Mouse (Mus musculus): ENCODE results near the gene Itpr1. TPM values are rescaled to one million over a fixed set of nuclear protein-coding genes. Genes with fewer than 3 reads are reported as not detected.

Itpr1 gene
- polyA plus RNA-seq, 1 experiment from 2014 or later, result 15.6 TPM

DNA sequence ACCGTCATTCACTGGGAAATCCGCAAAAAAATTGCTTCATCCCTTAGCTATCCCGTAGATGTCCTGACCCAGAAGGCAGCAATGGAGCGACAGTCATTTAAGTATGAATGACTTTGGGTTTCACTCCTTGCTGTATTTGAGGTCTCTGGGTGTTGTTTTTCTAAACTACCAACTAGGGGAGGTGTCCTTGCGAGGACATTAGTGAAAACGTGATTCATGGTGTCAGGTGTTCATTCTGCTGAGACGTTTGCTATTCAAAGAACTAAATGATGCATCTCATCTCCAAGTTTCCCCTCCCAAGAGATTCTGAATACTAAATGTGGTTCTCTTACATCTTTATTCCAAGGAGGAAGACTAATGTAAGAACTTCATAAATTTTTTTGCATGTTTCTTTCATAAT is 332.0 kb downstream of the Itpr1 start:
- ATAC-seq (replicated peaks; ENCODE audit: low FRiP score, low TSS enrichment, low read depth) (no peak), DNase-seq (ENCODE audit: low spot score) (no peak)
- 80% methylated on average over 7 of the region's 7 CpGs for WGBS
- Histone ChIP-seq H3K27ac (ENCODE audit: low read depth) (no peak overlapping the region), H3K27me3 (replicated peaks; ENCODE audit: control insufficient read depth, insufficient read depth, low read length) (no peaks in the 10 kb centered on the region), H3K9ac (ENCODE audit: low read length) (no peak overlapping the region), H3K9me3 (ENCODE audit: control insufficient read depth, low read length) (no peaks in the 10 kb centered on the region), H3K4me3 (ENCODE audit: low read depth, low read length) (no peak overlapping the region), H3K4me1 (replicated peaks; ENCODE audit: control insufficient read depth, insufficient read depth, low read length) (no peaks in the 10 kb centered on the region), H3K36me3 (ENCODE audit: control insufficient read depth, insufficient read depth, low read length) (peaks cover 7% of the 10 kb centered on the region; the same call in 1 of the 2 replicates), H3K4me2 (ENCODE audit: low read length) (no peak overlapping the region)

DNA sequence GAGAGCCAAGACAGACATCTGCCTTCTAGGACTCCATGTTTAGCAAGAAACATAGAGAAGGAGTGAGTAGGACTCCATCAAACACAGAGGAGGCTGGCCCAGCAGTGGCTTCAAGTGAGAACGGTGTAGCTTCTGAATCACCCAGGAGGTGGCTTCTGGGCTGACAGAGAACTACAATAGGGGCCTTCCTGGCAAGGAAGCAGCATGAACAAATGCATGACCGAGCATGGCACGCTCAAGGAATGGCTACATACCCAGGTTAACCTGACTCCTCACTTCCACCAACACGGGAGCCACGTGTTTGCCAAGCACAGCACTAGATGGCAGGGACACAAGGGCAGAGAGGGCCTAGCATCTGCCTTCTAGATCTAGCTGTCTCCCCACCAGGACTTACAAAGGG is 332.6 kb downstream of the Itpr1 start:
- no peak for ATAC-seq (replicated peaks; ENCODE audit: low FRiP score, low TSS enrichment, low read depth)
- 89% methylated on average over 5 of the region's 5 CpGs for WGBS
- H3K36me3 ChIP-seq (ENCODE audit: control insufficient read depth, insufficient read depth, low read length), result peaks cover 7% of the 10 kb centered on the region; the same call in 1 of the 2 replicates

DNA sequence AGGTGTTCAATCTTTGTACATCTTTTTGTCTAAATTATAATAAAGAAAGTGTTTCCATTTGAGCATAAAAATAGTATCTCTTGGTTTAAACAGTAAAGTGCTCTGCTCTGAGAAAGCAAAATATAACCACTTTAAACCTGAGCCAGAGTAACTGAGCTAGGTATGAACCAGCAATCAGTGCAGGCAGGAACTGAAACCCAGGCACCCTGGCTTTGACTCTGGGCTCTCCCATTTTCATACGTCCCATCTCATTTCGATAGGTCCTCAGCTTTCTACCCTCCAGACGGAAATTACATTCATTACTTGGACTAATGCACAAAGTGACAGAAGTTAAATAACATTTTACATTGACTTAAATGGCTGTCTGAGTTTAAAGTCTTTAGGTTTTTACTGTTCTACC is 335.5 kb downstream of the Itpr1 start:
- H3K4me3 ChIP-seq (ENCODE audit: low read depth, low read length), result no peak overlapping the region
- 82% methylated on average over 3 of the region's 3 CpGs for WGBS
- H3K9me3 ChIP-seq (ENCODE audit: control insufficient read depth, low read length), result no peaks in the 10 kb centered on the region
- H3K9ac ChIP-seq (ENCODE audit: low read length), result no peak overlapping the region
- no peak overlapping the region for H3K4me2 ChIP-seq (ENCODE audit: low read length)
- no peak overlapping the region for H3K27ac ChIP-seq (ENCODE audit: low read depth)
- DNase-seq (ENCODE audit: low spot score) (no peak), ATAC-seq (replicated peaks; ENCODE audit: low FRiP score, low TSS enrichment, low read depth) (no peak)
- no peaks in the 10 kb centered on the region for H3K36me3 ChIP-seq (ENCODE audit: control insufficient read depth, insufficient read depth, low read length)
- no peaks in the 10 kb centered on the region for H3K4me1 ChIP-seq (replicated peaks; ENCODE audit: control insufficient read depth, insufficient read depth, low read length)
- H3K27me3 ChIP-seq (replicated peaks; ENCODE audit: control insufficient read depth, insufficient read depth, low read length), result no peaks in the 10 kb centered on the region

More for the DNA sequence above, 332.6 kb downstream of the Itpr1 start:
- no peaks in the 10 kb centered on the region for H3K9me3 ChIP-seq (ENCODE audit: control insufficient read depth, low read length)
- no peak overlapping the region for H3K9ac ChIP-seq (ENCODE audit: low read length)
- no peak overlapping the region for H3K27ac ChIP-seq (ENCODE audit: low read depth)
- H3K4me1 ChIP-seq (replicated peaks; ENCODE audit: control insufficient read depth, insufficient read depth, low read length), result no peaks in the 10 kb centered on the region
- H3K4me3 ChIP-seq (ENCODE audit: low read depth, low read length), result no peak overlapping the region
- no peak for DNase-seq (ENCODE audit: low spot score)
- H3K27me3 ChIP-seq (replicated peaks; ENCODE audit: control insufficient read depth, insufficient read depth, low read length), result no peaks in the 10 kb centered on the region
- H3K4me2 ChIP-seq (ENCODE audit: low read length), result no peak overlapping the region

DNA sequence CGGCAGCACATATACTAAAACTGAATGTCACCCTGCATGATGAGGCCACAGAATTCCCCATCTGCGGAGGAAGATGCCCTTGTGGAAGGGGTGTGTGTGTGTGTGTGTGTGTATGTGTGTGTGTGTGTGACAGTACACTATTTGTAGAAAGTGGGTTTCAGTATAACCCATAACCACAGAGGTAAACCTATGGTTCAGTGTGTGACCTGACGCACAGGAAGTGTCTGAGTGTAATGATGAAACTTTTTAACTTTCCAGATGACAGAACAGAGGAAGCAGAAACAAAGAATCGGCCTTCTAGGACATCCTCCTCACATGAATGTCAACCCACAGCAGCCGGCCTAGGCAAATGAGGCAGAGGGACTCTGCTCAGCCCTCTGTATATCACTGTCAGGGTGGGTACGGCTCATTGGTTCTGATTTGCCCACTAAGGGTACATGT is 336.6 kb downstream of the Itpr1 start:
- WGBS, result 79% methylated on average over 6 of the region's 6 CpGs
- Histone ChIP-seq H3K36me3 (ENCODE audit: control insufficient read depth, insufficient read depth, low read length) (no peaks in the 10 kb centered on the region), H3K4me1 (replicated peaks; ENCODE audit: control insufficient read depth, insufficient read depth, low read length) (no peaks in the 10 kb centered on the region), H3K27ac (ENCODE audit: low read depth) (no peak overlapping the region), H3K4me3 (ENCODE audit: low read depth, low read length) (no peak overlapping the region), H3K27me3 (replicated peaks; ENCODE audit: control insufficient read depth, insufficient read depth, low read length) (no peaks in the 10 kb centered on the region), H3K4me2 (ENCODE audit: low read length) (no peak overlapping the region), H3K9me3 (ENCODE audit: control insufficient read depth, low read length) (no peaks in the 10 kb centered on the region), H3K9ac (ENCODE audit: low read length) (no peak overlapping the region)
- DNase-seq (ENCODE audit: low spot score) (no peak), ATAC-seq (replicated peaks; ENCODE audit: low FRiP score, low TSS enrichment, low read depth) (no peak)

DNA sequence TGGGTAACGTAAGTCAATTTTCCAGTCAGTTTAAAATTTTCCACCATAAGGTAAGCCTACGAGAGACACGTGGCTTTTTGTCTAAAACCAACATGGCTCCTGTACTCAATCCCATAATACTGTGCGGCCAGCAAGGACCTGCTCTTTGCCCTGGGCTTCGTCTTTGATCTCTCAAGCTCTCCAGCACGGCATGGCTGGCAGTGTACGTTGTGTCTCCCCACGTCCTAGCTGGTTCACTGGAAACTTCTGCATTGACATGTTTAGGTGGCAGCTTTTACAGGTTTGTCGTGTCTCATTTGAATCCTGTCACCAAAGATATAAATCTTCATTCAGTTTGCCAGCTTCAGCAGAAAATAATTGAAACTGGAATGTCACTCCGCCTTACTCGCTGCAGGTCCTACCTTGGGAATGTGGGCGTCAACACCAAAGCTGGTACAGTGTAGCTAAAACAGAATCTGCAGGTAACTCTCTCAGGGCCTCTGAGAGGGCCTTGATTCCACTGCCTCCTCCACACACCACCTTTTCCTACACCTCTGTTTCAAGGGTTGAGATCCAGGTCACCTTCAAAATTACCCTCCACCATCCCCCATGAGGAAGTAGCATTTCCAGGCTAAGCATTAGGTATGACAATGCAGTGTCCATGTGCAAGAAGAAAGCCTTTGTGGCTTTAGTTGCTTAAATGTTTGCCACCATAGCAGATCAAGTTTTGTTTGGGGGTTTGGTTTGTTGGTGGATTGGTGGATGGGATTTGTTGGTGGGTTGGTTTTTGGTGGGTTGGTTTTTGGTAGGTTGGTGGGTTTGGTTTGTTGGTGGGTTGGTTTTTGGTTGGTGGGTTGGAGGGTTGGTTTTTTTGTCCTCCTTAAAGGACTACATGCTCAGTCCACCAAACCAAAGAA is 339.1 kb downstream of the Itpr1 start:
- ATAC-seq (replicated peaks; ENCODE audit: low FRiP score, low TSS enrichment, low read depth) (no peak), DNase-seq (ENCODE audit: low spot score) (no peak)
- Histone ChIP-seq H3K4me3 (ENCODE audit: low read depth, low read length) (no peak overlapping the region), H3K4me2 (ENCODE audit: low read length) (no peak overlapping the region), H3K9me3 (ENCODE audit: control insufficient read depth, low read length) (no peaks in the 10 kb centered on the region), H3K9ac (ENCODE audit: low read length) (no peak overlapping the region), H3K36me3 (ENCODE audit: control insufficient read depth, insufficient read depth, low read length) (no peaks in the 10 kb centered on the region), H3K27ac (ENCODE audit: low read depth) (no peak overlapping the region), H3K27me3 (replicated peaks; ENCODE audit: control insufficient read depth, insufficient read depth, low read length) (no peaks in the 10 kb centered on the region), H3K4me1 (replicated peaks; ENCODE audit: control insufficient read depth, insufficient read depth, low read length) (no peaks in the 10 kb centered on the region)
- 94% methylated on average over 12 of the region's 12 CpGs for WGBS

GRCm38 (mm10) chr6:108553013-108553412 is 340.1 kb downstream of the Itpr1 start:
- Histone ChIP-seq H3K4me2 (ENCODE audit: low read length) (no peak overlapping the region), H3K9ac (ENCODE audit: low read length) (no peak overlapping the region), H3K27me3 (replicated peaks; ENCODE audit: control insufficient read depth, insufficient read depth, low read length) (no peaks in the 10 kb centered on the region), H3K27ac (ENCODE audit: low read depth) (no peak overlapping the region), H3K4me1 (replicated peaks; ENCODE audit: control insufficient read depth, insufficient read depth, low read length) (no peaks in the 10 kb centered on the region), H3K9me3 (ENCODE audit: control insufficient read depth, low read length) (no peaks in the 10 kb centered on the region), H3K36me3 (ENCODE audit: control insufficient read depth, insufficient read depth, low read length) (no peaks in the 10 kb centered on the region), H3K4me3 (ENCODE audit: low read depth, low read length) (no peak overlapping the region)
- ATAC-seq (replicated peaks; ENCODE audit: low FRiP score, low TSS enrichment, low read depth) (no peak), DNase-seq (ENCODE audit: low spot score) (no peak)
- WGBS, result 84% methylated on average over 3 of the region's 3 CpGs

GRCm38 (mm10) chr6:108553536-108553935 is 340.6 kb downstream of the Itpr1 start:
- no peak overlapping the region for H3K4me2 ChIP-seq (ENCODE audit: low read length)
- H3K27me3 ChIP-seq (replicated peaks; ENCODE audit: control insufficient read depth, insufficient read depth, low read length), result no peaks in the 10 kb centered on the region
- H3K4me3 ChIP-seq (ENCODE audit: low read depth, low read length), result no peak overlapping the region
- ATAC-seq (replicated peaks; ENCODE audit: low FRiP score, low TSS enrichment, low read depth) (no peak), DNase-seq (ENCODE audit: low spot score) (no peak)
- H3K36me3 ChIP-seq (ENCODE audit: control insufficient read depth, insufficient read depth, low read length), result no peaks in the 10 kb centered on the region
- 91% methylated on average over 4 of the region's 4 CpGs for WGBS
- H3K4me1 ChIP-seq (replicated peaks; ENCODE audit: control insufficient read depth, insufficient read depth, low read length), result no peaks in the 10 kb centered on the region
- H3K27ac ChIP-seq (ENCODE audit: low read depth), result no peak overlapping the region
- no peak overlapping the region for H3K9ac ChIP-seq (ENCODE audit: low read length)
- H3K9me3 ChIP-seq (ENCODE audit: control insufficient read depth, low read length), result no peaks in the 10 kb centered on the region

GRCm38 (mm10) chr6:108554389-108554788 is 341.5 kb downstream of the Itpr1 start:
- WGBS, result 91% methylated on average over 4 of the region's 4 CpGs
- no peak overlapping the region for H3K27ac ChIP-seq (ENCODE audit: low read depth)
- H3K36me3 ChIP-seq (ENCODE audit: control insufficient read depth, insufficient read depth, low read length), result no peaks in the 10 kb centered on the region
- ATAC-seq (replicated peaks; ENCODE audit: low FRiP score, low TSS enrichment, low read depth) (no peak), DNase-seq (ENCODE audit: low spot score) (no peak)
- no peaks in the 10 kb centered on the region for H3K4me1 ChIP-seq (replicated peaks; ENCODE audit: control insufficient read depth, insufficient read depth, low read length)
- H3K4me3 ChIP-seq (ENCODE audit: low read depth, low read length), result no peak overlapping the region
- H3K27me3 ChIP-seq (replicated peaks; ENCODE audit: control insufficient read depth, insufficient read depth, low read length), result no peaks in the 10 kb centered on the region
- no peak overlapping the region for H3K4me2 ChIP-seq (ENCODE audit: low read length)
- no peaks in the 10 kb centered on the region for H3K9me3 ChIP-seq (ENCODE audit: control insufficient read depth, low read length)
- H3K9ac ChIP-seq (ENCODE audit: low read length), result no peak overlapping the region

DNA sequence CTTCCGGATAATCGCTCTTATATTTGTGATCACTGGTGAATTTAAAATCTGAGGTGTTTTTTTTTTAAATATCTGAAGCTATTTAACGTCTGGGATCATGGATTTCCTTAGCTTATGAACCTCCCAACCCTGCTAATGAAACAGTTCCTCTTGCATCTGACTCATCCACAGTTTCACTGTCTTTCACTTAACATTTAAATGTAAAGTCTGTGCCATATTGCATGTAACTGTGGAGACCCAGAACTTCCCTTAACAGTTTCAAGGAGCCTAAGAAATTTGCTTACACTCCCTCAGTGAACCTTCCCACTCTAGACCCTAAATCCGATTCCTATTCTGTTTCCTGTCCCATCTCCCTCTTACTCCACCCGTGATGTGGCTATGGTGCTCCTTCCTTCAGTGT is 342.0 kb downstream of the Itpr1 start:
- no peak for ATAC-seq (replicated peaks; ENCODE audit: low FRiP score, low TSS enrichment, low read depth)
- WGBS, result 86% methylated on average over 5 of the region's 5 CpGs
- DNase-seq (ENCODE audit: low spot score), result no peak
- H3K9me3 ChIP-seq (ENCODE audit: control insufficient read depth, low read length), result no peaks in the 10 kb centered on the region
- H3K4me2 ChIP-seq (ENCODE audit: low read length), result no peak overlapping the region
- no peaks in the 10 kb centered on the region for H3K27me3 ChIP-seq (replicated peaks; ENCODE audit: control insufficient read depth, insufficient read depth, low read length)
- no peak overlapping the region for H3K9ac ChIP-seq (ENCODE audit: low read length)
- no peaks in the 10 kb centered on the region for H3K36me3 ChIP-seq (ENCODE audit: control insufficient read depth, insufficient read depth, low read length)
- no peaks in the 10 kb centered on the region for H3K4me1 ChIP-seq (replicated peaks; ENCODE audit: control insufficient read depth, insufficient read depth, low read length)
- H3K27ac ChIP-seq (ENCODE audit: low read depth), result no peak overlapping the region
- H3K4me3 ChIP-seq (ENCODE audit: low read depth, low read length), result no peak overlapping the region

All from intestine, embryonic 14.5 days (tissue).